Mouse (Mus musculus) lung, postnatal 0 days (tissue): ENCODE data around the gene Dchs2.

Experiments
- CTCF ChIP-seq: IDR thresholded peaks from 2 replicates; pipeline ENCODE4 v1.5.1; 2016; ENCODE audit warnings: antibody characterized with exemption, mild to moderate bottlenecking
- EP300 ChIP-seq: IDR thresholded peaks from 2 replicates; pipeline ENCODE4 v1.6.1; 2016; ENCODE audit warnings: antibody characterized with exemption, mild to moderate bottlenecking, control low read depth

GRCm38 (mm10) chr3:83127726-83128448, at the start of gene Dchs2:
- TF ChIP-seq CTCF (no peak), EP300 (no peak)
